Mouse (Mus musculus): ENCODE data around the gene Dmwd.

DNA sequence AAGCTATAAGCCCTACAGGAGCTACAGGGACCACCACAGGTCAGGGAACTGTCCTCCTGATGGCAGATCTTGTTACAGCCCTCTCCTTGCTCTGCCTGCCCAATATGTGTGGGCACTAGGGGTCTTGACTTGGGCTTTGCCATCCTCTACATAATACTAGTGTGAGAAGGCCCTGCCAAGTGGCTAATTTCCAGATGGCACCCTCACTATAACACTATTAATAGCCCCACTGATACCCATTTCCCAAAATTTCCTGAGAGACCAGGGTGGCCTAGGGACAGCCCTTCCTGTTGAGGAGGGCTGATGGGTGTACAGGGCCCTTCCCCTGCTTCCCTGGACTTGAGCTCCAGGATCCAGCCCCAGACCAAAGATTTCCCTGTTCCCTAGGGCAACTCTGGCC lies 21.8 kb downstream of the Dmwd start:
- TF ChIP-seq MYOD1 (IDR thresholded peaks at IDR 0.05; ENCODE audit: control insufficient read depth, insufficient read length, low read depth) (no peak), CTCF (IDR thresholded peaks at IDR 0.05; ENCODE audit: control insufficient read depth, insufficient read depth, insufficient read length) (no peak), MAX (IDR thresholded peaks at IDR 0.05) (no peak)

Measured in C2C12 (cell line).